Mouse (Mus musculus) limb, embryonic 10.5 days (tissue): ENCODE data around the gene Ntpcr. TPM values are rescaled to one million over a fixed set of nuclear protein-coding genes. Genes with fewer than 3 reads are reported as not detected.

Experiments
- DNase-seq: peaks from one replicate; pipeline ENCODE4 v3.0.0-alpha.2; 2017; ENCODE audit warnings: low spot score
- H3K27ac ChIP-seq: fragments of 300-500 bp; sonication (generic); 2 replicates; pipeline ENCODE4 v1.5.1; 2016; ENCODE audit warnings: mild to moderate bottlenecking
- H3K27me3 ChIP-seq: fragments of 300-500 bp; sonication (generic); 2 replicates; pipeline ENCODE4 v1.6.1; 2016; ENCODE audit warnings: low read depth, mild to moderate bottlenecking; ENCODE audit not compliant: poor library complexity, severe bottlenecking
- H3K36me3 ChIP-seq: fragments of 300-500 bp; sonication (generic); 2 replicates; pipeline ENCODE4 v1.6.1; 2016; ENCODE audit warnings: mild to moderate bottlenecking, moderate library complexity
- H3K4me1 ChIP-seq: fragments of 300-500 bp; sonication (generic); 2 replicates; pipeline ENCODE4 v1.6.1; 2016
- H3K4me3 ChIP-seq: fragments of 300-500 bp; sonication (generic); 2 replicates; pipeline ENCODE4 v1.5.1; 2016; ENCODE audit warnings: mild to moderate bottlenecking, moderate library complexity
- H3K9me3 ChIP-seq: fragments of 300-500 bp; sonication (generic); replicated peaks from 2 replicates; pipeline ENCODE4 v1.6.1; 2016; ENCODE audit warnings: mild to moderate bottlenecking
- WGBS: fragments of 180-500 bp; shearing (Covaris S2); methylation state at CpG from one replicate; pipeline ENCODE4 v1.1.7; 2016; 5-methylcytosine and 5-hydroxymethylcytosine counted together
- polyA plus RNA-seq: library from polyadenylated mRNA; unstranded; fragments of >200 nt; fragmentation: Nextera tagmentation; extraction: Ambion mirVana; gene quantifications from 2 replicates; pipeline ENCODE4 v1.2.1, GENCODE M21; 2016

Gene Ntpcr
- polyA plus RNA-seq, 1 experiment from 2014 or later = 20.2 TPM

- WGBS = 62% methylated on average over 10 of the region's 10 CpGs
- Histone ChIP-seq H3K27ac (no peak overlapping the region), H3K27me3 (no peaks in the 10 kb centered on the region), H3K4me1 (peaks cover 14% of the 10 kb centered on the region), H3K9me3 (no peaks in the 10 kb centered on the region), H3K4me3 (no peak overlapping the region), H3K36me3 (no peaks in the 10 kb centered on the region)
- DNase-seq = peak; percentile 48
Measured at GRCm38 (mm10) chr8:125759022-125759421, 29.3 kb downstream of the Ntpcr start.

GRCm38 (mm10) chr8:125763066-125763786 lies 33.5 kb downstream of the Ntpcr start:
- H3K27ac ChIP-seq = no peak overlapping the region
- no peaks in the 10 kb centered on the region for H3K4me1 ChIP-seq
- WGBS = 93% methylated on average over 16 of the region's 16 CpGs
- H3K9me3 ChIP-seq = no peaks in the 10 kb centered on the region
- H3K27me3 ChIP-seq = no peaks in the 10 kb centered on the region
- H3K36me3 ChIP-seq = no peaks in the 10 kb centered on the region
- H3K4me3 ChIP-seq = no peak overlapping the region
- no peak for DNase-seq

- H3K27ac ChIP-seq = no peak overlapping the region
- no peaks in the 10 kb centered on the region for H3K9me3 ChIP-seq
- no peaks in the 10 kb centered on the region for H3K27me3 ChIP-seq
- DNase-seq = no peak
- no peaks in the 10 kb centered on the region for H3K36me3 ChIP-seq
- WGBS = 89% methylated on average over 10 of the region's 10 CpGs
- no peak overlapping the region for H3K4me3 ChIP-seq
- H3K4me1 ChIP-seq = peaks cover 5% of the 10 kb centered on the region
Measured at GRCm38 (mm10) chr8:125768079-125768478, 38.3 kb downstream of the Ntpcr start.

GRCm38 (mm10) chr8:125772300-125772699 lies 42.5 kb downstream of the Ntpcr start:
- H3K9me3 ChIP-seq = no peaks in the 10 kb centered on the region
- H3K4me3 ChIP-seq = no peak overlapping the region
- H3K27me3 ChIP-seq = no peaks in the 10 kb centered on the region
- H3K4me1 ChIP-seq = peaks cover 14% of the 10 kb centered on the region
- DNase-seq = no peak
- WGBS = 55% methylated on average over 2 of the region's 2 CpGs
- H3K36me3 ChIP-seq = no peaks in the 10 kb centered on the region
- H3K27ac ChIP-seq = no peak overlapping the region

- Histone ChIP-seq H3K4me3 (no peak overlapping the region), H3K27ac (no peak overlapping the region), H3K36me3 (no peaks in the 10 kb centered on the region), H3K9me3 (no peaks in the 10 kb centered on the region), H3K4me1 (peaks cover 21% of the 10 kb centered on the region), H3K27me3 (no peaks in the 10 kb centered on the region)
- WGBS = 55% methylated on average over 7 of the region's 7 CpGs
- DNase-seq = no peak
Measured at GRCm38 (mm10) chr8:125773281-125773803, 43.6 kb downstream of the Ntpcr start.

GRCm38 (mm10) chr8:125775031-125775430 lies 45.3 kb downstream of the Ntpcr start:
- Histone ChIP-seq H3K27me3 (no peaks in the 10 kb centered on the region), H3K27ac (no peak overlapping the region), H3K9me3 (no peaks in the 10 kb centered on the region), H3K4me3 (no peak overlapping the region), H3K4me1 (peaks cover 21% of the 10 kb centered on the region), H3K36me3 (no peaks in the 10 kb centered on the region)
- WGBS = 60% methylated on average over 3 of the region's 3 CpGs
- no peak for DNase-seq

GRCm38 (mm10) chr8:125776314-125776713 lies 46.6 kb downstream of the Ntpcr start:
- peaks cover 26% of the 10 kb centered on the region for H3K4me1 ChIP-seq
- no peaks in the 10 kb centered on the region for H3K36me3 ChIP-seq
- no peaks in the 10 kb centered on the region for H3K9me3 ChIP-seq
- DNase-seq = no peak
- H3K4me3 ChIP-seq = no peak overlapping the region
- no peaks in the 10 kb centered on the region for H3K27me3 ChIP-seq
- H3K27ac ChIP-seq = no peak overlapping the region
- WGBS = 94% methylated on average over 3 of the region's 3 CpGs

GRCm38 (mm10) chr8:125776800-125777199 lies 47.0 kb downstream of the Ntpcr start:
- DNase-seq = no peak
- whole genome bisulfite sequencing = 74% methylated on average over 6 of the region's 6 CpGs
- H3K27ac ChIP-seq = no peak overlapping the region

GRCm38 (mm10) chr8:125777478-125778164 lies 47.9 kb downstream of the Ntpcr start:
- Histone ChIP-seq H3K36me3 (no peaks in the 10 kb centered on the region), H3K27me3 (no peaks in the 10 kb centered on the region), H3K9me3 (no peaks in the 10 kb centered on the region), H3K4me1 (peaks cover 33% of the 10 kb centered on the region), H3K4me3 (no peak overlapping the region), H3K27ac (peak overlapping the region; percentile 51)
- 78% methylated on average over 12 of the region's 12 CpGs for WGBS
- no peak for DNase-seq

More at GRCm38 (mm10) chr8:125776800-125777199, 47.0 kb downstream of the Ntpcr start:
- Histone ChIP-seq H3K36me3 (no peaks in the 10 kb centered on the region), H3K27me3 (no peaks in the 10 kb centered on the region), H3K4me3 (no peak overlapping the region), H3K9me3 (no peaks in the 10 kb centered on the region), H3K4me1 (peaks cover 26% of the 10 kb centered on the region)

GRCm38 (mm10) chr8:125778919-125779318 lies 49.2 kb downstream of the Ntpcr start:
- Histone ChIP-seq H3K27me3 (no peaks in the 10 kb centered on the region), H3K27ac (no peak overlapping the region), H3K4me3 (no peak overlapping the region), H3K36me3 (no peaks in the 10 kb centered on the region), H3K9me3 (no peaks in the 10 kb centered on the region), H3K4me1 (peaks cover 21% of the 10 kb centered on the region)
- 87% methylated on average over 5 of the region's 5 CpGs for WGBS
- no peak for DNase-seq

GRCm38 (mm10) chr8:125779656-125780055 lies 49.9 kb downstream of the Ntpcr start:
- Histone ChIP-seq H3K4me3 (no peak overlapping the region), H3K36me3 (no peaks in the 10 kb centered on the region), H3K9me3 (no peaks in the 10 kb centered on the region), H3K27me3 (no peaks in the 10 kb centered on the region), H3K4me1 (peaks cover 21% of the 10 kb centered on the region), H3K27ac (no peak overlapping the region)
- no peak for DNase-seq
- WGBS = 54% methylated on average over 8 of the region's 8 CpGs

GRCm38 (mm10) chr8:125782161-125782560 lies 52.4 kb downstream of the Ntpcr start:
- 66% methylated on average over 3 of the region's 3 CpGs for WGBS
- peaks cover 20% of the 10 kb centered on the region for H3K4me1 ChIP-seq
- H3K36me3 ChIP-seq = no peaks in the 10 kb centered on the region
- H3K9me3 ChIP-seq = no peaks in the 10 kb centered on the region
- no peak overlapping the region for H3K4me3 ChIP-seq
- H3K27me3 ChIP-seq = no peaks in the 10 kb centered on the region
- H3K27ac ChIP-seq = no peak overlapping the region
- DNase-seq = no peak

- Histone ChIP-seq H3K27me3 (no peaks in the 10 kb centered on the region), H3K4me3 (no peak overlapping the region), H3K4me1 (peaks cover 7% of the 10 kb centered on the region), H3K36me3 (no peaks in the 10 kb centered on the region), H3K27ac (no peak overlapping the region), H3K9me3 (no peaks in the 10 kb centered on the region)
- no peak for DNase-seq
- 86% methylated on average over 7 of the region's 7 CpGs for WGBS
Measured at GRCm38 (mm10) chr8:125786886-125787285, 57.1 kb downstream of the Ntpcr start.
